Mouse (Mus musculus) brain, embryonic 14.5 days (tissue): Measurements from ENCODE around the gene Zzef1.

Source experiments
- CTCF ChIP-seq: fragments of 200-500 bp; IDR thresholded peaks from 2 replicates; pipeline ENCODE4 v1.5.1; 2012; ENCODE audit warnings: inconsistent platforms, mild to moderate bottlenecking, moderate library complexity, borderline replicate concordance; ENCODE audit not compliant: insufficient read depth, insufficient read length; ENCODE audit errors: extremely low read depth
- POLR2A ChIP-seq: fragments of 200-500 bp; IDR thresholded peaks from 2 replicates; pipeline ENCODE4 v1.6.1; 2012; ENCODE audit warnings: mild to moderate bottlenecking, inconsistent platforms, borderline replicate concordance; ENCODE audit not compliant: poor library complexity, insufficient read depth, insufficient read length, severe bottlenecking; ENCODE audit errors: extremely low read depth

DNA sequence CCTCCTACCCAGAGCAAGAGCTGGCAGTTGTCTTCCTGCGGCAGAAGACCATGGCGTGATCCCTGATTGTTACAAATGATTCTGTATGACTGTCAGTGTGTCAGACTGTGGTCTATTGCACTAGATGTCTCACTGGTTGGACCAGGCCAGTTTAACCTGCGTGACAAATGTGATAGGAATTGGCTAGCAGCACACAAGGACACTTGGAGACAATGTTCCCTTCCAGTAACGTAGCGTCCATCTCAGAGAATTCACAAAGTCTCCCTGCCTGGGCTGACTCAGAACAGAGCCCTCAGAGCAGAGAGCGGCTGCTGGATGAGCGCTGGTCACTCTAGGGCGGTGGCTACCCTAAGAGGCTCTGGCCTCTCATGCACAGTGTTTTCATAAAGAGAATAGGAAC is 28.3 kb upstream of the Zzef1 start:
- TF ChIP-seq CTCF (no peak), POLR2A (no peak)
